ENCODE assay signal across 11 mouse cellular contexts in the genomic region with DNA sequence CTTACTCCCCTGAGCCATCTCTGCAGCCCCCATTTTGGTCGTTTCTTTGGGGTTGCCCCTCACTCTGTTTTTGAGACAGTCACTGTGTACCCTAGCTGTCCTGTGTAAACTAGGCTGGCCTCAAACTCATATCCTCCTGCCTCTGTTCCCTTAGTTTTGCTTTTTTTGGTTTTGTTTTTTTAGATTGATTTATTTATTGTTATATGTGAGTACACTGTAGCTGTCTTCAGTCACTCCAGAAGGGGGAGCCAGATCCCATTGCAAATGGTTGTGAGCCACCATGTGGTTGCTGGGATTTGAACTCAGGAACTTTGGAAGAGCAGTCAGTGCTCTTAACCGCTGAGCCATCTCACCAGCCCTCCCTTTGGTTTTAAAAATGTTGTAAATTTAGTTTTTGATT. TPM values are rescaled to one million over a fixed set of nuclear protein-coding genes. Genes with fewer than 3 reads are reported as not detected.
A peak's percentile ranks its signal among the peaks of the same experiment; 100 is the strongest.
DNase-seq lines count a peak whose midpoint lies in the region; ATAC-seq and TF ChIP-seq lines count a peak whose summit lies in the region.
"Had no signal": no experiment of that assay in that cellular context is flagged by ENCODE, and none has a peak within 500 bp of the region (broad histone marks: within the 10 kb centered on the region; RNA-seq: fewer than 3 reads in every experiment).

No protein-coding gene starts in this region.

- no peak for DNase-seq in midbrain, postnatal 0 days (ENCODE audit: low spot score)
- DNase-seq in T-cell, adult 2 months (ENCODE audit: low spot score), result peak; percentile 31
- DNase-seq in splenic B cell, adult 2 months (ENCODE audit: low read depth, low spot score), result peak; percentile 52
- no peak for DNase-seq in spleen, postnatal 14 days (ENCODE audit: low spot score in 2 of 2)
- DNase-seq: cerebellum, adult 11-12 months; gastrocnemius, postnatal 25 days; layer of hippocampus, postnatal 36 days had no signal

- H3K36me3 ChIP-seq in intestine, postnatal 0 days (ENCODE audit: control insufficient read depth, insufficient read depth), result peaks cover 16% of the 10 kb centered on the region
- H3K36me3 ChIP-seq in intestine, embryonic 16.5 days (ENCODE audit: control insufficient read depth, insufficient read depth, low read length), result peaks cover 12% of the 10 kb centered on the region
- H3K36me3 ChIP-seq in midbrain, postnatal 0 days (ENCODE audit: insufficient read depth, low read length), result peaks cover 20% of the 10 kb centered on the region
- H3K36me3 ChIP-seq in midbrain, embryonic 16.5 days (ENCODE audit: control insufficient read depth, insufficient read depth, low read length), result peaks cover 12% of the 10 kb centered on the region
- H3K36me3 ChIP-seq in splenic B cell, adult 2 months (ENCODE audit: control insufficient read depth, insufficient read depth, low read length, poor library complexity, severe bottlenecking), result peaks cover 13% of the 10 kb centered on the region

- 61% methylated on average over 2 of the region's 2 CpGs for WGBS in intestine, postnatal 0 days
- WGBS in intestine, embryonic 16.5 days, result 55% methylated on average over 2 of the region's 2 CpGs
- WGBS in midbrain, postnatal 0 days, result 48% methylated on average over 2 of the region's 2 CpGs
- WGBS in midbrain, embryonic 16.5 days, result 52% methylated on average over 2 of the region's 2 CpGs

- no peak overlapping the region for H3K9ac ChIP-seq in intestine, postnatal 0 days (ENCODE audit: low read depth, low read length)
- no peak overlapping the region for H3K9ac ChIP-seq in intestine, embryonic 16.5 days (ENCODE audit: low read depth, low read length)
- H3K9ac ChIP-seq in midbrain, postnatal 0 days (replicated peaks; ENCODE audit: low read length, poor library complexity, severe bottlenecking), result no peak overlapping the region
- H3K9ac ChIP-seq in midbrain, embryonic 16.5 days (ENCODE audit: low read depth, low read length), result no peak overlapping the region

- no peak overlapping the region for H3K4me2 ChIP-seq in intestine, postnatal 0 days (replicated peaks; ENCODE audit: low read depth)
- H3K4me2 ChIP-seq in intestine, embryonic 16.5 days (ENCODE audit: low read depth, low read length), result no peak overlapping the region
- no peak overlapping the region for H3K4me2 ChIP-seq in midbrain, postnatal 0 days (ENCODE audit: low read depth, low read length, poor library complexity, severe bottlenecking)
- H3K4me2 ChIP-seq in midbrain, embryonic 16.5 days (ENCODE audit: low read length), result no peak overlapping the region

- ATAC-seq in intestine, postnatal 0 days, result no peak
- no peak for ATAC-seq in intestine, embryonic 16.5 days
- ATAC-seq in midbrain, postnatal 0 days (ENCODE audit: low FRiP score), result no peak
- no peak for ATAC-seq in midbrain, embryonic 16.5 days

- no peak overlapping the region for H3K4me3 ChIP-seq in intestine, postnatal 0 days (ENCODE audit: low read depth, low read length)
- H3K4me3 ChIP-seq in intestine, embryonic 16.5 days (ENCODE audit: low read length), result no peak overlapping the region
- no peak overlapping the region for H3K4me3 ChIP-seq in midbrain, postnatal 0 days (ENCODE audit: low read depth, low read length)
- no peak overlapping the region for H3K4me3 ChIP-seq in midbrain, embryonic 16.5 days (ENCODE audit: low read depth, low read length)
- H3K4me3 ChIP-seq: erythroblast, embryonic 14.5 days had no signal

- peak; percentile 71 for TF ChIP-seq CTCF in intestine, postnatal 0 days (IDR thresholded peaks at IDR 0.05; ENCODE audit: low read depth)
- peak; percentile 69 for TF ChIP-seq CTCF in midbrain, postnatal 0 days (IDR thresholded peaks at IDR 0.05)

- no peaks in the 10 kb centered on the region for H3K9me3 ChIP-seq in intestine, postnatal 0 days (ENCODE audit: control insufficient read depth)
- H3K9me3 ChIP-seq in intestine, embryonic 16.5 days (ENCODE audit: control insufficient read depth, low read length), result no peaks in the 10 kb centered on the region
- no peaks in the 10 kb centered on the region for H3K9me3 ChIP-seq in midbrain, postnatal 0 days (ENCODE audit: low read length)
- H3K9me3 ChIP-seq in midbrain, embryonic 16.5 days (replicated peaks; ENCODE audit: control insufficient read depth, low read length, poor library complexity, severe bottlenecking), result no peaks in the 10 kb centered on the region

- no peaks in the 10 kb centered on the region for H3K27me3 ChIP-seq in intestine, postnatal 0 days (replicated peaks; ENCODE audit: control insufficient read depth, insufficient read depth, low read length)
- H3K27me3 ChIP-seq in intestine, embryonic 16.5 days (replicated peaks; ENCODE audit: control insufficient read depth, insufficient read depth, low read length), result no peaks in the 10 kb centered on the region
- H3K27me3 ChIP-seq in midbrain, postnatal 0 days (ENCODE audit: insufficient read depth, low read length), result no peaks in the 10 kb centered on the region
- no peaks in the 10 kb centered on the region for H3K27me3 ChIP-seq in midbrain, embryonic 16.5 days (ENCODE audit: control insufficient read depth, insufficient read depth, low read depth, low read length)
- no peaks in the 10 kb centered on the region for H3K27me3 ChIP-seq in splenic B cell, adult 2 months (ENCODE audit: control insufficient read depth, insufficient read depth, low read length, poor library complexity, severe bottlenecking)

- no peak overlapping the region for H3K27ac ChIP-seq in intestine, postnatal 0 days (ENCODE audit: low read depth, low read length)
- no peak overlapping the region for H3K27ac ChIP-seq in intestine, embryonic 16.5 days (ENCODE audit: low read length)
- no peak overlapping the region for H3K27ac ChIP-seq in midbrain, postnatal 0 days (ENCODE audit: low read depth, low read length)
- H3K27ac ChIP-seq in midbrain, embryonic 16.5 days (ENCODE audit: low read length), result no peak overlapping the region

- peaks cover 7% of the 10 kb centered on the region; the same call in 1 of the 2 replicates for H3K4me1 ChIP-seq in intestine, postnatal 0 days (replicated peaks; ENCODE audit: control insufficient read depth, insufficient read depth, low read length)
- peaks cover 14% of the 10 kb centered on the region for H3K4me1 ChIP-seq in intestine, embryonic 16.5 days (ENCODE audit: control insufficient read depth, insufficient read depth, low read length)
- H3K4me1 ChIP-seq in midbrain, postnatal 0 days (ENCODE audit: insufficient read depth, low read length), result 0 out of 2 replicates have a peak, but pooled peaks cover 3% of the 10 kb centered on the region
- H3K4me1 ChIP-seq in midbrain, embryonic 16.5 days (ENCODE audit: control insufficient read depth, insufficient read depth, low read length), result peaks cover 15% of the 10 kb centered on the region

RNA-seq across cellular contexts. Expression of a gene that starts 4.4 kb away (rescaled TPM):
- polyA plus RNA-seq in intestine, postnatal 0 days (2015; fragmentation: Nextera tagmentation; extraction: Ambion mirVana), result 948 and 1,014 TPM in 2 replicates
- 1,403 and 1,521 TPM in 2 replicates for polyA plus RNA-seq in intestine, embryonic 16.5 days (2015; fragmentation: Nextera tagmentation; extraction: Ambion mirVana)
- 2,117 and 2,785 TPM in 2 replicates for total RNA-seq in midbrain, postnatal 0 days (2014; rRNA removed)
- 801 and 821 TPM in 2 replicates for polyA plus RNA-seq in midbrain, postnatal 0 days (2015; fragmentation: Nextera tagmentation; extraction: Ambion mirVana)
- 639 and 669 TPM in 2 replicates for polyA plus RNA-seq in midbrain, embryonic 16.5 days (2015; fragmentation: Nextera tagmentation; extraction: Ambion mirVana)

RNA-seq across cellular contexts. Expression of a gene that starts 10.6 kb away (rescaled TPM):
- 0.46 and 0.67 TPM in 2 replicates for polyA plus RNA-seq in intestine, postnatal 0 days (2015; fragmentation: Nextera tagmentation; extraction: Ambion mirVana)
- 0.78 and 0.93 TPM in 2 replicates for polyA plus RNA-seq in intestine, embryonic 16.5 days (2015; fragmentation: Nextera tagmentation; extraction: Ambion mirVana)
- total RNA-seq in midbrain, postnatal 0 days (2014; rRNA removed), result 29.2 and 33.0 TPM in 2 replicates
- 28.0 and 29.1 TPM in 2 replicates for polyA plus RNA-seq in midbrain, postnatal 0 days (2015; fragmentation: Nextera tagmentation; extraction: Ambion mirVana)
- 10.1 and 17.1 TPM in 2 replicates for polyA plus RNA-seq in midbrain, embryonic 16.5 days (2015; fragmentation: Nextera tagmentation; extraction: Ambion mirVana)

RNA-seq across cellular contexts. Expression of a gene that starts 43.8 kb away (rescaled TPM):
- polyA plus RNA-seq in intestine, postnatal 0 days (2015; fragmentation: Nextera tagmentation; extraction: Ambion mirVana), result 44.7 and 46.1 TPM in 2 replicates
- 54.4 and 55.6 TPM in 2 replicates for polyA plus RNA-seq in intestine, embryonic 16.5 days (2015; fragmentation: Nextera tagmentation; extraction: Ambion mirVana)
- total RNA-seq in midbrain, postnatal 0 days (2014; rRNA removed), result 47.2 and 64.3 TPM in 2 replicates
- 50.1 and 51.3 TPM in 2 replicates for polyA plus RNA-seq in midbrain, postnatal 0 days (2015; fragmentation: Nextera tagmentation; extraction: Ambion mirVana)
- polyA plus RNA-seq in midbrain, embryonic 16.5 days (2015; fragmentation: Nextera tagmentation; extraction: Ambion mirVana), result 47.4 and 48.2 TPM in 2 replicates

RNA-seq across cellular contexts. Expression of a gene that starts 51.6 kb away (rescaled TPM):
- polyA plus RNA-seq in intestine, postnatal 0 days (2015; fragmentation: Nextera tagmentation; extraction: Ambion mirVana), result 3.4 and 3.5 TPM in 2 replicates
- polyA plus RNA-seq in intestine, embryonic 16.5 days (2015; fragmentation: Nextera tagmentation; extraction: Ambion mirVana), result 9.3 and 9.6 TPM in 2 replicates
- total RNA-seq in midbrain, postnatal 0 days (2014; rRNA removed), result 0.80 and 2.8 TPM in 2 replicates
- 1.1 and 2.2 TPM in 2 replicates for polyA plus RNA-seq in midbrain, postnatal 0 days (2015; fragmentation: Nextera tagmentation; extraction: Ambion mirVana)
- polyA plus RNA-seq in midbrain, embryonic 16.5 days (2015; fragmentation: Nextera tagmentation; extraction: Ambion mirVana), result 0.40 and 0.42 TPM in 2 replicates

Comparison
In these comparisons a context has a peak if more than half of its experiments do, and no peak if none do; other contexts are left out.
1. DNase-seq: peak in T-cell, adult 2 months (single experiment) and splenic B cell, adult 2 months (single experiment); none in midbrain, postnatal 0 days (single experiment) and spleen, postnatal 14 days (0 of 2).